Comparison of ENCODE assay signal across 9 mouse cellular contexts in the genomic region with DNA sequence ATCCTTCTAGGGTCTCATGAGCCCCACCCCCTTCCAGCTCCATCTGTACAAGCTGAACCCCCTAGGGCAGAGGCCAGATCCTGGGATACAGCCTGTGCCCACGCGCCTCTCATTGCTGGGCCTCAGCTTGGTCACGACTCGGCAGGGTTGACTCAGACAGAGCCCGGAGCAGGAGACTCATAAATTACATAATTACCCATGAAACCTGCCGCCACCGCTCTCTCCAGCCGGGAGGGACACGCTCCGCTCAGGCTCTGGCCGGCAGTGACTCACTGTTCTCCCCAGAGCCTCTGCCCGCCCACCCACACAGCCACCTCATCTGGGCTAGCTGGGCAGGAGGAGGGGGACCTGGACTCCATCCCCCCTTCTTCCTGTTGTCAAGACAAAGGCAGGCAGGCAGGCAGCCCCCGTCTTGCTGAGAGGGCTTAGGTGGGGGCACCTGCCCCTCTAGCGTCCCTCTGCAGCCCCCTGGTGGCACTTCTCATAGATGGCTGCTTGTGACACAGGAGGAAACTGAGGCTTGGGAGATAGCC.
DNase-seq lines count a peak whose midpoint lies in the region; ATAC-seq lines count a peak whose summit lies in the region.
"Had no signal": no experiment of that assay in that cellular context is flagged by ENCODE, and none has a peak within 500 bp of the region (broad histone marks: within the 10 kb centered on the region; RNA-seq: fewer than 3 reads in every experiment).

No protein-coding gene starts in this region.

- whole genome bisulfite sequencing in forebrain, embryonic 11.5 days, result 10% methylated on average over 14 of the region's 14 CpGs
- WGBS in heart, embryonic 16.5 days, result 12% methylated on average over 14 of the region's 14 CpGs

- no peaks in the 10 kb centered on the region for H3K27me3 ChIP-seq in forebrain, embryonic 11.5 days (ENCODE audit: control insufficient read depth, insufficient read depth, low read length)
- H3K27me3 ChIP-seq in heart, embryonic 16.5 days (ENCODE audit: control insufficient read depth, insufficient read depth, low read length), result no peaks in the 10 kb centered on the region

- peak; percentile 80 for ATAC-seq in forebrain, embryonic 11.5 days (replicated peaks; ENCODE audit: low FRiP score)
- peak; percentile 62 for ATAC-seq in heart, embryonic 16.5 days (replicated peaks; ENCODE audit: extremely low read depth, insufficient read depth, low FRiP score)

- H3K9ac ChIP-seq in forebrain, embryonic 11.5 days (ENCODE audit: low read length), result peak overlapping the region; percentile 44
- H3K9ac ChIP-seq in heart, embryonic 16.5 days (ENCODE audit: low read length), result 0 out of 2 replicates have a peak overlapping the region, but pooled peaks have one; percentile 40

- peaks cover 2% of the 10 kb centered on the region; the same call in 1 of the 2 replicates for H3K4me1 ChIP-seq in forebrain, embryonic 11.5 days (replicated peaks; ENCODE audit: control insufficient read depth, insufficient read depth, low read length)
- H3K4me1 ChIP-seq in heart, embryonic 16.5 days (ENCODE audit: control insufficient read depth, insufficient read depth, low read length), result peaks cover 5% of the 10 kb centered on the region; the same call in 1 of the 2 replicates

- H3K9me3 ChIP-seq in forebrain, embryonic 11.5 days (ENCODE audit: control insufficient read depth, low read length), result no peaks in the 10 kb centered on the region
- H3K9me3 ChIP-seq in heart, embryonic 16.5 days (replicated peaks; ENCODE audit: control insufficient read depth, low read length), result no peaks in the 10 kb centered on the region

- peak; percentile 90 for DNase-seq in MN1 (ENCODE audit: low spot score)
- peak; percentile 28 for DNase-seq in brain, embryonic 18.5 days (ENCODE audit: low read depth, low spot score)
- peak; percentile 83 for DNase-seq in forebrain, embryonic 11.5 days (ENCODE audit: low spot score)
- peak; percentile 51 to 56 for DNase-seq in layer of hippocampus, postnatal 36 days
- peak; percentile 45 for DNase-seq in lung, postnatal 10 days
- peak; percentile 61 to 69 for DNase-seq in right cerebral cortex, postnatal 10 days (ENCODE audit: low spot score in 2 of 2)
- no peak for DNase-seq in spleen, postnatal 4 days (ENCODE audit: low spot score in 2 of 2)

- H3K36me3 ChIP-seq in forebrain, embryonic 11.5 days (ENCODE audit: control insufficient read depth, insufficient read depth, low read length), result no peaks in the 10 kb centered on the region
- no peaks in the 10 kb centered on the region for H3K36me3 ChIP-seq in heart, embryonic 16.5 days (ENCODE audit: control insufficient read depth, insufficient read depth)

- H3K27ac ChIP-seq in forebrain, embryonic 11.5 days (ENCODE audit: low read depth, low read length), result peak overlapping the region; percentile 53; the same call in 1 of the 2 replicates
- no peak overlapping the region for H3K27ac ChIP-seq in heart, embryonic 16.5 days (ENCODE audit: low read length)

- peak overlapping the region; percentile 41 for H3K4me2 ChIP-seq in forebrain, embryonic 11.5 days (ENCODE audit: low read depth, low read length, severe bottlenecking)
- H3K4me2 ChIP-seq in heart, embryonic 16.5 days (ENCODE audit: low read depth, low read length), result peak overlapping the region; percentile 58

- H3K4me3 ChIP-seq in forebrain, embryonic 11.5 days (ENCODE audit: low read depth, low read length), result peak overlapping the region; percentile 18; the same call in 1 of the 2 replicates
- peak overlapping the region; percentile 37 for H3K4me3 ChIP-seq in heart, embryonic 16.5 days (ENCODE audit: low read length)
- H3K4me3 ChIP-seq: erythroblast, embryonic 14.5 days had no signal

Comparison
In these comparisons a context has a peak if more than half of its experiments do, and no peak if none do; other contexts are left out.
1. DNase-seq: peak in MN1 (single experiment), brain, embryonic 18.5 days (single experiment), forebrain, embryonic 11.5 days (single experiment), layer of hippocampus, postnatal 36 days (2 of 2), lung, postnatal 10 days (single experiment) and right cerebral cortex, postnatal 10 days (2 of 2); none in spleen, postnatal 4 days (0 of 2).